Mouse (Mus musculus) stomach, embryonic 14.5 days (tissue): ENCODE measurements at regions not wholly inside any gene's neighbourhood (a gene's known extent, or its start where the extent isn't known, plus 50 kb on each side); places are given as distances from the start of the nearest gene placed in this dataset.
A peak's percentile ranks its signal among the peaks of the same experiment; 100 is the strongest.

Experiments
- ATAC-seq: fragments of 200-750 bp; cut with Nextera tagmentation; 2 replicates; pipeline ENCODE4 v1.8.0; 2017; ENCODE audit warnings: low read depth, moderate TSS enrichment; ENCODE audit not compliant: insufficient number of reproducible peaks, insufficient read depth, low FRiP score
- H3K27ac ChIP-seq: fragments of 300-500 bp; sonication (generic); 2 replicates; pipeline ENCODE4 v1.5.1; 2014; ENCODE audit warnings: mild to moderate bottlenecking, low read length, moderate library complexity, mixed read lengths
- H3K27me3 ChIP-seq: fragments of 300-500 bp; sonication (generic); 2 replicates; pipeline ENCODE4 v1.6.1; 2014; ENCODE audit warnings: low read length, control low read depth, mixed read lengths; ENCODE audit not compliant: control insufficient read depth, insufficient read depth
- H3K36me3 ChIP-seq: fragments of 300-500 bp; sonication (generic); 2 replicates; pipeline ENCODE4 v1.6.1; 2014; ENCODE audit warnings: mild to moderate bottlenecking, control low read depth, low read length, moderate library complexity, mixed read lengths; ENCODE audit not compliant: control insufficient read depth, insufficient read depth
- H3K4me1 ChIP-seq: fragments of 300-500 bp; sonication (generic); 2 replicates; pipeline ENCODE4 v1.6.1; 2014; ENCODE audit warnings: low read length, control low read depth, mixed read lengths; ENCODE audit not compliant: control insufficient read depth, insufficient read depth
- H3K4me2 ChIP-seq: fragments of 300-500 bp; sonication (generic); replicated peaks from 2 replicates; pipeline ENCODE4 v1.6.1; 2014; ENCODE audit warnings: low read depth, low read length, control low read depth
- H3K4me3 ChIP-seq: fragments of 300-500 bp; sonication (generic); 2 replicates; pipeline ENCODE4 v1.5.1; 2014; ENCODE audit warnings: low read depth, low read length, control low read depth
- H3K9ac ChIP-seq: fragments of 300-500 bp; sonication (generic); replicated peaks from 2 replicates; pipeline ENCODE4 v1.6.1; 2014; ENCODE audit warnings: low read depth, mild to moderate bottlenecking, control low read depth, low read length, moderate library complexity, mixed read lengths
- H3K9me3 ChIP-seq: fragments of 300-500 bp; sonication (generic); 2 replicates; pipeline ENCODE4 v1.6.1; 2016; ENCODE audit warnings: low read depth, low read length, control low read depth; ENCODE audit not compliant: control insufficient read depth
- WGBS: fragments of 180-500 bp; shearing (Covaris S2); extraction: QIAGEN DNeasy Blood & Tissue Kit; methylation state at CpG from one replicate; pipeline ENCODE4 v1.1.7; 2014; 5-methylcytosine and 5-hydroxymethylcytosine counted together

GRCm38 (mm10) chr8:54392866-54393265, 136.5 kb upstream of the Asb5 start:
- Histone ChIP-seq H3K9me3 (no peaks in the 10 kb centered on the region), H3K9ac (no peak overlapping the region), H3K4me2 (no peak overlapping the region), H3K27me3 (no peaks in the 10 kb centered on the region), H3K36me3 (no peaks in the 10 kb centered on the region), H3K4me1 (no peaks in the 10 kb centered on the region), H3K27ac (no peak overlapping the region), H3K4me3 (no peak overlapping the region)
- ATAC-seq = no peak

GRCm38 (mm10) chr8:54393466-54394197, 135.7 kb upstream of the Asb5 start:
- Histone ChIP-seq H3K27ac (no peak overlapping the region), H3K36me3 (no peaks in the 10 kb centered on the region), H3K9me3 (no peaks in the 10 kb centered on the region), H3K9ac (no peak overlapping the region), H3K4me3 (no peak overlapping the region), H3K27me3 (no peaks in the 10 kb centered on the region), H3K4me2 (no peak overlapping the region), H3K4me1 (no peaks in the 10 kb centered on the region)
- peak; percentile 69; the same call in 1 of the 2 replicates for ATAC-seq
- WGBS = 39% methylated on average over 12 of the region's 12 CpGs

DNA sequence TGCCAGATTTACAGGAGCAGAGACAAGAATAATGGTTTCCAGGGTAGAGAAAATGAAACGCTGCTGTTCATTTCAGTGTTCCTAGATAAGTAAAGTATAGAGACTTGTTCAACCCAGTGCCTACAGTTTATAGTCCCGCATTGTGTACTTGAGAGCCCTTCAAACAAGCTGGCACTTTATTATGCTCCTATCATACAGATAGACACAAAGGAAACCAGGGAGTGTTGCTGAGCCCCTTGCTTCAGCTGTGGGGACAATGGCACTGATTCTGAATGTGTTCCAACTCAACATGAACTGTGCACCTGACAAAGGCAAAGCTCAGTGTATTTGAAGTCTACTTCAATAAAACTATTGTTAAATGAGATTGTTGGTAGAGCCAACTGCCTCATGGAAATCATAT, 123.7 kb upstream of the Asb5 start:
- H3K9ac ChIP-seq = no peak overlapping the region
- no peak overlapping the region for H3K4me2 ChIP-seq
- ATAC-seq = no peak
- no peaks in the 10 kb centered on the region for H3K27me3 ChIP-seq
- no peaks in the 10 kb centered on the region for H3K36me3 ChIP-seq
- no peak overlapping the region for H3K27ac ChIP-seq
- H3K4me1 ChIP-seq = no peaks in the 10 kb centered on the region
- H3K9me3 ChIP-seq = no peaks in the 10 kb centered on the region
- WGBS = 77% methylated on average over 2 of the region's 2 CpGs
- H3K4me3 ChIP-seq = no peak overlapping the region

- ATAC-seq = no peak
- 58% methylated on average over 4 of the region's 4 CpGs for WGBS
- Histone ChIP-seq H3K27ac (no peak overlapping the region), H3K36me3 (no peaks in the 10 kb centered on the region), H3K4me1 (no peaks in the 10 kb centered on the region), H3K27me3 (no peaks in the 10 kb centered on the region), H3K9me3 (no peaks in the 10 kb centered on the region), H3K9ac (no peak overlapping the region), H3K4me3 (no peak overlapping the region), H3K4me2 (no peak overlapping the region)
Measured at GRCm38 (mm10) chr8:54414092-54414799, 115.1 kb upstream of the Asb5 start.

DNA sequence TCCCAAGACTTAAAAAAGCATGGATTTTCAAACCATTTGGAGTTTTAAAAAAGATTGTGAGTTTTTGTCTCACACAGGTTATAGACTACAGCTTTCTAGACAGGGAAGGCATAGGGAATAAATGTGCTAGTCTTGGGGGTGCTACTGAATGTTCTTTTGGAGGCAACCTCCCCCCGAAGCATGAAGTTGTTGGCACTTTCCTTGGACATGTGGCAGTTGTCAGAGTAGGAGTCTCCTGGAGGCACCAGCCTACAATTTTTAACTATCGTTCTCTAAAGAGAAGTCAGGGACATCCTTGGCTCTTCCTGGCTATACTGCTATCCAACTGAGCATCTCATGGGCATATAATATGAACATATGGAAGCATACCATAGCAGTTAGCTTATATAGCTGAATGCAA, 112.7 kb upstream of the Asb5 start:
- 88% methylated on average over 2 of the region's 2 CpGs for WGBS
- no peak overlapping the region for H3K4me2 ChIP-seq
- H3K27me3 ChIP-seq = no peaks in the 10 kb centered on the region
- no peak overlapping the region for H3K4me3 ChIP-seq
- H3K27ac ChIP-seq = no peak overlapping the region
- H3K4me1 ChIP-seq = no peaks in the 10 kb centered on the region
- H3K9ac ChIP-seq = no peak overlapping the region
- no peak for ATAC-seq
- no peaks in the 10 kb centered on the region for H3K9me3 ChIP-seq
- no peaks in the 10 kb centered on the region for H3K36me3 ChIP-seq

DNA sequence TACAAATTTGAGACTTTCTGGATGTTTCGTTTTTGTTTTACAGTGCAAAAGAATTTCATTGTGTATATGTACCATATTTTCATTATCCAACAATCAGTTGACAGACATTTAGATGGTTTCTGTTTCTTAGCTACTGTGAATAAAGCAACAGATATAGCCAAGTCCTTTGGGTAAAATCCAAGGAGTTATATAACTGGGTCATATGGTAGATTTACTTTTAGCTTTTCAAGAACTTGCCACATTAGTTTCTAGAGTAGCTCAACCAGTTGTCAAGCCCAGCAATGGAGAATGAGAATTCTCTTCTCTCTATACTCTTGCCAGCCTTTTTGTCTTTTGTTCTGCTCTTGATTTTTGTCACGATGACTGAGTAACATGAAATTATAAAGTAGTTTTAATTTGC, 111.3 kb upstream of the Asb5 start:
- Histone ChIP-seq H3K4me3 (no peak overlapping the region), H3K4me2 (no peak overlapping the region), H3K27me3 (no peaks in the 10 kb centered on the region), H3K27ac (no peak overlapping the region), H3K9ac (no peak overlapping the region), H3K36me3 (no peaks in the 10 kb centered on the region), H3K4me1 (no peaks in the 10 kb centered on the region), H3K9me3 (no peaks in the 10 kb centered on the region)
- 94% methylated on average over 2 of the region's 2 CpGs for WGBS
- no peak for ATAC-seq

- Histone ChIP-seq H3K27me3 (no peaks in the 10 kb centered on the region), H3K4me1 (no peaks in the 10 kb centered on the region), H3K9me3 (no peaks in the 10 kb centered on the region), H3K4me2 (no peak overlapping the region), H3K4me3 (no peak overlapping the region), H3K36me3 (no peaks in the 10 kb centered on the region), H3K27ac (no peak overlapping the region), H3K9ac (no peak overlapping the region)
- ATAC-seq = no peak
- WGBS = 83% methylated on average over 6 of the region's 6 CpGs
Measured at GRCm38 (mm10) chr8:54420339-54421098, 108.9 kb upstream of the Asb5 start.

GRCm38 (mm10) chr8:54425039-54425438, 104.3 kb upstream of the Asb5 start:
- no peak overlapping the region for H3K4me3 ChIP-seq
- WGBS = 93% methylated on average over 3 of the region's 3 CpGs
- ATAC-seq = no peak

More at GRCm38 (mm10) chr8:54425039-54425438, 104.3 kb upstream of the Asb5 start:
- Histone ChIP-seq H3K9ac (no peak overlapping the region), H3K27me3 (no peaks in the 10 kb centered on the region), H3K4me1 (no peaks in the 10 kb centered on the region), H3K9me3 (no peaks in the 10 kb centered on the region), H3K4me2 (no peak overlapping the region), H3K27ac (no peak overlapping the region), H3K36me3 (no peaks in the 10 kb centered on the region)
